8 mouse cellular contexts compared by ENCODE assay signal in the genomic region with DNA sequence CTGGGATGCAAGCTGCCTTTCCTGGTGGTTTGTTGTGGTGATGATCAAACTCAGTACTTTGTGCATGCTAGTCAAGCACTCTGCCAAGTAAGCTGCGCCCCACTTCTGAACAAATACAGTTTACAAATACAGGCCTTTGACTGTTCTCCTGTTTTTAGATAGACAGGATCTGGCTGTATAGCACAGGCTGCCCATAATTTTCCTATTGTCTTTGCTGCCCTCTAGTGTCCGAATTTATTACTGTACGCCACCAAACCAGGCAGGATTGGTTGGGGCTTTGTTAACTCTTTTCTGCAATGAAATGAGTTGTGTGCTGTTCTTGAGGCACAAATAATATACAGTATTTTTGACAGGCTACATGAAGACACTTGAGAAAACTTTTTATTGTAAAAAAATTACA. TPM values are rescaled to one million over a fixed set of nuclear protein-coding genes. Genes with fewer than 3 reads are reported as not detected.
DNase-seq lines count a peak whose midpoint lies in the region; ATAC-seq lines count a peak whose summit lies in the region.

No protein-coding gene starts in this region.

- peak; percentile 81 for ATAC-seq in common myeloid progenitor, adult 5-6 weeks (replicated peaks; ENCODE audit: low read depth, poor library complexity, severe bottlenecking)
- ATAC-seq in megakaryocyte progenitor cell, adult 5-6 weeks (replicated peaks; ENCODE audit: poor library complexity), result peak; percentile 82

- DNase-seq in gastrocnemius, adult 18-20 months (ENCODE audit: low spot score), result peak; percentile 8
- DNase-seq in gastrocnemius, postnatal 36 days, result no peak
- DNase-seq in WW6 (ENCODE audit: low read depth, low spot score), result peak; percentile 7
- peak; percentile 4 for DNase-seq in gastrocnemius, postnatal 14 days
- DNase-seq in layer of hippocampus, adult 8-10 months (ENCODE audit: low spot score in 2 of 2), result peak; percentile 11 to 46
- peak; percentile 57 for DNase-seq in right cerebral cortex, postnatal 4 days

- intact Hi-C loops in gastrocnemius, postnatal 36 days (cut with DNase I), result loop anchor here (5.0 kb wide), 1 partner anchor 556 kb away; no protein-coding TSS in a partner anchor
- intact Hi-C loops in gastrocnemius, postnatal 14 days (cut with DNase I; ENCODE audit: low total_unique reads), result loop anchor here (10.0 kb wide), 1 partner anchor 554 kb away; no protein-coding TSS in a partner anchor

RNA-seq across cellular contexts. Expression of gene Lrch2, which starts 54.8 kb away (rescaled TPM):
- under 1 TPM; 0.37 to 0.59 TPM for total RNA-seq in gastrocnemius, adult 18-20 months (2021)
- under 1 TPM; 0.61 to 0.79 TPM for total RNA-seq in gastrocnemius, postnatal 36 days (2021)
- 0.53 and 4.3 TPM in 2 replicates for total RNA-seq in common myeloid progenitor, adult 5-6 weeks (2017)
- total RNA-seq in gastrocnemius, postnatal 14 days (2021), result 1 to 10 TPM; 2.6 to 2.8 TPM
- 10 to 100 TPM; 22.2 to 27.5 (median 24.1) TPM for total RNA-seq in layer of hippocampus, adult 8-10 months (2022)
- 0.37 and 0.89 TPM in 2 replicates for total RNA-seq in megakaryocyte progenitor cell, adult 5-6 weeks (2015)
- total RNA-seq in megakaryocyte progenitor cell, adult 5-6 weeks (2017), result 0.12 and 0.34 TPM in 2 replicates

Comparison
In these comparisons a context has a peak if more than half of its experiments do, and no peak if none do; other contexts are left out.
1. DNase-seq: peak in gastrocnemius, adult 18-20 months (single experiment), WW6 (single experiment), gastrocnemius, postnatal 14 days (single experiment), layer of hippocampus, adult 8-10 months (2 of 2) and right cerebral cortex, postnatal 4 days (single experiment); none in gastrocnemius, postnatal 36 days (0 of 2).